ENCODE assay signal across 7 mouse cellular contexts in the genomic region with DNA sequence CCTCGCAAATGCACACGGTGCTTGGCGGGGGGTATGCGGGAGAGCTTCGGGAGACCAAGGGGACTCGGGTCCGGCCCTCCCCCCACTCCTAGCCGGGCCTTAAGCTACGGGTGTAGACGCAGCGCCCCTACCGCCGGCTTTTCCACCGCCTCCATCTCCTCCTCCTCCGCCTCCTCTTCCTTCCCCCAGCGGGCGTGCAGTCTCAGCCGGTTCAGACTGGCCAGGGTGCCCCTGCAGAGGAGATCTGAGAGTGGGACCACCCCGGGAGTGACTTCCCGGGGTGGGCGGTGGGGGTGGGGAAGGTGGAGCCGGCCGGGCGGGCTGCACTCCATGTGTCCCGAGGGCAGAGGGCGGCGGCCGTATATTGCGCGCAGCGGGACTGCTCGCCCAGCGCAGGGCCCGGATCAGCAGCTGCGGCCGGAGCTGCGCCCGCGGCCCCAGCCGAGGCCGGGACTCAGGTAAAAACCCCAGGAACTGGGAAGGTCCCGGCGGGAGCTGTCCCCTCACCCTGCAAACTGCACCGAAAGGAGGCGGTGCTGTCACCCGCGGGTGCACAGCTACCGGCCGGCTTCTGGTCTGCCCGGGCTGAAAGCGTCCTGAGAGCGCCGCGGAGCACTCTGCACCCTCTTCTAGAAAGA. TPM values are rescaled to one million over a fixed set of nuclear protein-coding genes. Genes with fewer than 3 reads are reported as not detected.
DNase-seq lines count a peak whose midpoint lies in the region; ATAC-seq and TF ChIP-seq lines count a peak whose summit lies in the region.

A gene (plus strand): TSS at position 180 of the 638 bp plus-strand sequence.

- H3K4me2 ChIP-seq in hindbrain, embryonic 13.5 days: peak within 1 kb of the TSS; percentile 95

- H3K4me1 ChIP-seq in hindbrain, embryonic 13.5 days (replicated peaks): peaks cover 16% of the 10 kb centered on the region

- peak within 1 kb of the TSS; percentile 94 for H3K4me3 ChIP-seq in gastrocnemius, adult 2 months
- peak within 1 kb of the TSS; percentile 70 for H3K4me3 ChIP-seq in hindbrain, embryonic 13.5 days

- intact Hi-C loops in gastrocnemius, adult 2 months (cut with DNase I): loop anchor here (2.0 to 5.0 kb wide), 3 partner anchors 18 to 72 kb away; no protein-coding TSS in a partner anchor
- intact Hi-C loops in left cerebral cortex, postnatal 25 days (cut with DNase I): no loop called here

- ATAC-seq in hindbrain, embryonic 13.5 days (ENCODE audit: low FRiP score): peak; percentile 93
- peak; percentile 30; the same call in 1 of the 2 replicates for ATAC-seq in megakaryocyte, adult 5-6 weeks (ENCODE audit: poor library complexity, severe bottlenecking)

- peak within 1 kb of the TSS; percentile 93 for H3K27ac ChIP-seq in gastrocnemius, adult 2 months
- H3K27ac ChIP-seq in hindbrain, embryonic 13.5 days: no peak within 1 kb of the TSS

- under 1% methylated on average over 53 of the region's 54 CpGs for WGBS in hindbrain, embryonic 13.5 days

- H3K27me3 ChIP-seq in hindbrain, embryonic 13.5 days: peaks cover 45% of the 10 kb centered on the region

- H3K36me3 ChIP-seq in hindbrain, embryonic 13.5 days: no peaks in the 10 kb centered on the region

- no peaks in the 10 kb centered on the region for H3K9me3 ChIP-seq in hindbrain, embryonic 13.5 days

- TF ChIP-seq CTCF in gastrocnemius, adult 2 months (IDR thresholded peaks at IDR 0.05): peak; percentile 59

- H3K9ac ChIP-seq in hindbrain, embryonic 13.5 days: peak within 1 kb of the TSS; percentile 81

- peak; percentile 71 for DNase-seq in adrenal gland, postnatal 10 days
- DNase-seq in cerebellum, postnatal 10 days: peak; percentile 85
- peak; percentile 86 for DNase-seq in gastrocnemius, adult 2 months
- peak; percentile 15 to 30 for DNase-seq in left cerebral cortex, postnatal 25 days (ENCODE audit: low spot score in 2 of 2)
- DNase-seq in right cerebral cortex, postnatal 10 days (ENCODE audit: low spot score in 2 of 2): peak; percentile 57 to 69

RNA-seq across cellular contexts. Expression of the gene that starts here (rescaled TPM):
- 1 to 10 TPM; 2.0 to 2.8 TPM for total RNA-seq in adrenal gland, postnatal 10 days (2021)
- 1 to 10 TPM; 5.0 to 9.6 TPM for total RNA-seq in gastrocnemius, adult 2 months (2021)
- polyA plus RNA-seq in hindbrain, embryonic 13.5 days (2015; fragmentation: Nextera tagmentation; extraction: Ambion mirVana): 1.6 and 2.7 TPM in 2 replicates
- 1 to 10 TPM; 1.6 to 2.5 TPM for total RNA-seq in left cerebral cortex, postnatal 25 days (2021)
- 0.11 TPM in 1 of 2 replicates, not detected in the other for total RNA-seq in megakaryocyte, adult 5-6 weeks (2015)
- total RNA-seq in megakaryocyte, adult 5-6 weeks (2017): 0.12 and 0.26 TPM in 2 replicates

Comparison
In these comparisons a context has a peak if more than half of its experiments do, and no peak if none do; other contexts are left out.
1. Peak in ATAC-seq in megakaryocyte, adult 5-6 weeks; RNA of the gene not detected or under 1 TPM.
2. DNase-seq: peak in every context shown above with its lines; median percentile 86 in gastrocnemius, adult 2 months; 85 in cerebellum, postnatal 10 days; 71 in adrenal gland, postnatal 10 days; 63 in right cerebral cortex, postnatal 10 days; 22 in left cerebral cortex, postnatal 25 days.